Mouse (Mus musculus) thymus, adult 2 months (tissue): Measurements from ENCODE around the gene Ucp1. TPM values are rescaled to one million over a fixed set of nuclear protein-coding genes. Genes with fewer than 3 reads are reported as not detected.

Source experiments
- DNase-seq: peaks from one replicate; pipeline ENCODE4 v3.0.0; 2021
- H3K27ac ChIP-seq: fragments of 200-500 bp; 2 replicates; pipeline ENCODE4 v1.5.1; 2012; ENCODE audit warnings: low read length, control low read depth; ENCODE audit not compliant: control insufficient read depth, insufficient read depth
- H3K27me3 ChIP-seq: fragments of 200-500 bp; 2 replicates; pipeline ENCODE4 v1.6.1; 2012; ENCODE audit warnings: mild to moderate bottlenecking, low read length, moderate library complexity, mixed read lengths; ENCODE audit not compliant: control insufficient read depth, insufficient read depth
- H3K36me3 ChIP-seq: fragments of 200-500 bp; 2 replicates; pipeline ENCODE4 v1.6.1; 2012; ENCODE audit warnings: mild to moderate bottlenecking, low read length, moderate library complexity; ENCODE audit not compliant: control insufficient read depth, insufficient read depth
- H3K4me1 ChIP-seq: fragments of 200-500 bp; replicated peaks from 2 replicates; pipeline ENCODE4 v1.6.1; 2012; ENCODE audit warnings: low read length; ENCODE audit not compliant: control insufficient read depth, insufficient read depth
- H3K4me3 ChIP-seq: fragments of 200-500 bp; 2 replicates; pipeline ENCODE4 v1.5.1; 2012; ENCODE audit warnings: mild to moderate bottlenecking, low read length, control low read depth, moderate library complexity; ENCODE audit not compliant: control insufficient read depth, insufficient read depth
- CTCF ChIP-seq: fragments of 200-500 bp; IDR thresholded peaks from 2 replicates; pipeline ENCODE4 v1.5.1; 2012; ENCODE audit warnings: mild to moderate bottlenecking, control low read depth, low read length, moderate library complexity, borderline replicate concordance; ENCODE audit not compliant: control insufficient read depth, poor library complexity, insufficient read depth; ENCODE audit errors: extremely low read depth
- POLR2A ChIP-seq: fragments of 200-500 bp; IDR thresholded peaks from 2 replicates; pipeline ENCODE4 v1.6.1; 2012; ENCODE audit warnings: mild to moderate bottlenecking, low read length, control low read depth, moderate library complexity; ENCODE audit not compliant: control insufficient read depth, poor library complexity, insufficient read depth; ENCODE audit errors: extremely low read depth
- WGBS: fragments of 180-500 bp; shearing (Covaris S2); methylation state at CpG from one replicate; pipeline ENCODE4 v1.1.7; 2018; 5-methylcytosine and 5-hydroxymethylcytosine counted together
- polyA plus RNA-seq: library from polyadenylated mRNA; depleted of rRNA; stranded (reverse); fragments of >200 nt; gene quantifications from 2 replicates; pipeline ENCODE4 v1.2.3, GENCODE M21; 2012

The Ucp1 gene
- polyA plus RNA-seq, 1 experiment = 157 TPM

- H3K4me1 ChIP-seq = no peaks in the 10 kb centered on the region
- no peak overlapping the region for H3K4me3 ChIP-seq
- no peak overlapping the region for H3K27ac ChIP-seq
- 0 out of 2 replicates have a peak, but pooled peaks cover 4% of the 10 kb centered on the region for H3K36me3 ChIP-seq
- WGBS = 92% methylated on average over 2 of the region's 2 CpGs
- peak; percentile 32; the same call in 1 of the 2 replicates for TF ChIP-seq CTCF
- no peak for TF ChIP-seq POLR2A
- DNase-seq = no peak
- H3K27me3 ChIP-seq = no peaks in the 10 kb centered on the region
These were observed 32.9 kb downstream of the Ucp1 start for GRCm38 (mm10) chr8:83323056-83323455.

GRCm38 (mm10) chr8:83327889-83328288 lies 37.7 kb downstream of the Ucp1 start:
- peaks cover 5% of the 10 kb centered on the region for H3K4me1 ChIP-seq
- TF ChIP-seq CTCF (no peak), POLR2A (no peak)
- H3K4me3 ChIP-seq = no peak overlapping the region
- H3K27me3 ChIP-seq = no peaks in the 10 kb centered on the region
- 96% methylated on average over 5 of the region's 5 CpGs for WGBS
- DNase-seq = no peak
- H3K36me3 ChIP-seq = no peaks in the 10 kb centered on the region
- H3K27ac ChIP-seq = no peak overlapping the region

- Histone ChIP-seq H3K27ac (no peak overlapping the region), H3K4me1 (peaks cover 5% of the 10 kb centered on the region), H3K27me3 (no peaks in the 10 kb centered on the region), H3K4me3 (peak overlapping the region; percentile 95), H3K36me3 (no peaks in the 10 kb centered on the region)
- TF ChIP-seq CTCF (no peak), POLR2A (no peak)
- 3% methylated on average over 7 of the region's 7 CpGs for WGBS
- DNase-seq = no peak
These were observed 41.4 kb downstream of the Ucp1 start for GRCm38 (mm10) chr8:83331567-83331898.

- Histone ChIP-seq H3K4me1 (peaks cover 5% of the 10 kb centered on the region), H3K27me3 (no peaks in the 10 kb centered on the region), H3K27ac (no peak within 1 kb of the TSS; the same call in 1 of the 2 replicates), H3K36me3 (no peaks in the 10 kb centered on the region), H3K4me3 (peak within 1 kb of the TSS; percentile 95)
- TF ChIP-seq POLR2A (peak; percentile 74; the same call in 1 of the 2 replicates), CTCF (peak; percentile 50; the same call in 1 of the 2 replicates)
- DNase-seq = peak; percentile 96
- under 1% methylated on average over 78 of the region's 85 CpGs for WGBS
These were observed 41.9 kb downstream of the Ucp1 start, which contains the start of gene Elmod2 for GRCm38 (mm10) chr8:83331899-83332697. TSS of gene Elmod2 (minus strand) at chr8:83332486.

GRCm38 (mm10) chr8:83332864-83333263 lies 42.7 kb downstream of the Ucp1 start:
- Histone ChIP-seq H3K4me3 (no peak overlapping the region), H3K36me3 (no peaks in the 10 kb centered on the region), H3K27me3 (no peaks in the 10 kb centered on the region), H3K4me1 (peaks cover 5% of the 10 kb centered on the region), H3K27ac (no peak overlapping the region)
- TF ChIP-seq CTCF (no peak), POLR2A (no peak)
- DNase-seq = no peak
- WGBS = 34% methylated on average over 7 of the region's 7 CpGs

GRCm38 (mm10) chr8:83342076-83342475 lies 51.9 kb downstream of the Ucp1 start:
- H3K4me3 ChIP-seq = no peak overlapping the region
- WGBS = 97% methylated on average over 3 of the region's 3 CpGs
- no peak for TF ChIP-seq POLR2A
- TF ChIP-seq CTCF = no peak

More at GRCm38 (mm10) chr8:83342076-83342475, 51.9 kb downstream of the Ucp1 start:
- Histone ChIP-seq H3K36me3 (no peaks in the 10 kb centered on the region), H3K27me3 (no peaks in the 10 kb centered on the region), H3K4me1 (no peaks in the 10 kb centered on the region), H3K27ac (no peak overlapping the region)
- DNase-seq = no peak
